8 mouse cellular contexts compared by ENCODE assay signal in the genomic region with DNA sequence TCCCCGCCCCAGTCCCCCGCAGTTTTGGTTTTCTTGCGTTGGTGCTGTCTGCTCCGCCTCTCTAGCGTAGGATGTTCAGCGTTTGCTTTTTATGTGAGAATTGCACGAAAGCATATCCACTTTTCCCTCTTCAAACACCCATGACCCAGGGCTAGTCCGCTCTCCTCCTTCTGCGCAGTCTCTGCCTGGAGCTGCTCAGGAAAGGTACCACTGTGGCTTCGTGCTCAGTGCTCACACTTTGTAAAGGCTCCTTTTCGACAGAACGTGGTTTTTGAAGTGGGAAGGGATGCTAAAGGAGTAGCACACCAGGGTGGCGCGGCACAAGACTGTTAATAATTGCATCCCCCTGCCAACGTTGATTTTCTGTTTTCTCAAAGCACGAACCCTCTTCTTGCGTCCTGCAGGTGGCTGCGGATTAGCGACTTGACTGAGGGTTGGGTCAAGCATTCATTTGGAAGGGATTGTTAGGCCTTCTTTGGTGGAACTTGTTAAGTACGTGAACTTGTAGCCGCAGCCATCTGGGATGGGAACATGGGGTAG. TPM values are rescaled to one million over a fixed set of nuclear protein-coding genes. Genes with fewer than 3 reads are reported as not detected.
DNase-seq lines count a peak whose midpoint lies in the region; ATAC-seq lines count a peak whose summit lies in the region.

No protein-coding gene starts in this region.

- H3K27me3 ChIP-seq in heart, embryonic 12.5 days (replicated peaks): no peaks in the 10 kb centered on the region

- ATAC-seq in heart, embryonic 12.5 days (ENCODE audit: insufficient number of reproducible peaks, low FRiP score): no peak
- ATAC-seq in hematopoietic stem cell, adult 5-6 weeks (replicated peaks in 1 of 2; ENCODE audit: insufficient read depth in 1 of 2, low FRiP score in 2 of 2, low TSS enrichment in 1 of 2, low read depth in 1 of 2, poor library complexity in 2 of 2, severe bottlenecking in 2 of 2): peak; percentile 3 to 14; a peak in 3 of 4 replicates
- peak; percentile 29 for ATAC-seq in megakaryocyte-erythroid progenitor cell, adult 5-6 weeks (replicated peaks; ENCODE audit: low FRiP score, low TSS enrichment, poor library complexity, severe bottlenecking)

- H3K9ac ChIP-seq in heart, embryonic 12.5 days: peak overlapping the region; percentile 76

- H3K9me3 ChIP-seq in heart, embryonic 12.5 days (replicated peaks): no peaks in the 10 kb centered on the region

- intact Hi-C loops in left cerebral cortex, postnatal 14 days (cut with DNase I): loop anchor here (5.0 kb wide), 2 partner anchors 104 to 111 kb away; a partner anchor contains a TSS

- DNase-seq in heart, adult 9 months (ENCODE audit: low spot score in 2 of 2): no peak
- peak; percentile 79 for DNase-seq in MN1 (ENCODE audit: low spot score)
- no peak for DNase-seq in cerebellum, adult 11-12 months
- no peak for DNase-seq in left cerebral cortex, postnatal 14 days (ENCODE audit: low spot score in 2 of 2)
- DNase-seq in adrenal gland, postnatal 14 days: no peak

- H3K4me3 ChIP-seq in heart, embryonic 12.5 days: peak overlapping the region; percentile 81

- H3K36me3 ChIP-seq in heart, embryonic 12.5 days: peaks cover 17% of the 10 kb centered on the region

- peak overlapping the region; percentile 97 for H3K27ac ChIP-seq in heart, embryonic 12.5 days (ENCODE audit: poor library complexity, severe bottlenecking)

- peaks cover 18% of the 10 kb centered on the region for H3K4me1 ChIP-seq in heart, embryonic 12.5 days (replicated peaks)

- peak overlapping the region; percentile 86 for H3K4me2 ChIP-seq in heart, embryonic 12.5 days

- WGBS in heart, embryonic 12.5 days: under 1% methylated on average over 21 of the region's 21 CpGs

RNA-seq across cellular contexts. Expression of a gene that starts 0.3 kb away (rescaled TPM):
- polyA plus RNA-seq in heart, embryonic 12.5 days (2016; fragmentation: Nextera tagmentation; extraction: Ambion mirVana): 79.4 and 84.7 TPM in 2 replicates
- total RNA-seq in hematopoietic stem cell, adult 5-6 weeks (2017): 42.0 and 44.3 TPM in 2 replicates
- total RNA-seq in megakaryocyte-erythroid progenitor cell, adult 5-6 weeks (2014; fragmentation: Nextera tagmentation): 59.5 and 72.3 TPM in 2 replicates
- total RNA-seq in megakaryocyte-erythroid progenitor cell, adult 5-6 weeks (2017): 42.1 and 43.2 TPM in 2 replicates
- 10 to 100 TPM; 60.8 to 67.3 TPM for total RNA-seq in left cerebral cortex, postnatal 14 days (2021)
- total RNA-seq in adrenal gland, postnatal 14 days (2021): 57.5 and 68.8 TPM in 2 replicates

RNA-seq across cellular contexts. Expression of a gene that starts 0.7 kb away (rescaled TPM):
- 33.2 and 33.8 TPM in 2 replicates for polyA plus RNA-seq in heart, embryonic 12.5 days (2016; fragmentation: Nextera tagmentation; extraction: Ambion mirVana)
- 35.5 and 50.8 TPM in 2 replicates for total RNA-seq in hematopoietic stem cell, adult 5-6 weeks (2017)
- 30.8 and 36.1 TPM in 2 replicates for total RNA-seq in megakaryocyte-erythroid progenitor cell, adult 5-6 weeks (2014; fragmentation: Nextera tagmentation)
- 34.3 and 34.7 TPM in 2 replicates for total RNA-seq in megakaryocyte-erythroid progenitor cell, adult 5-6 weeks (2017)
- 10 to 100 TPM; 18.1 to 19.4 TPM for total RNA-seq in left cerebral cortex, postnatal 14 days (2021)
- 27.8 and 29.8 TPM in 2 replicates for total RNA-seq in adrenal gland, postnatal 14 days (2021)

RNA-seq across cellular contexts. Expression of a gene that starts 51.6 kb away (rescaled TPM):
- 23.9 and 25.7 TPM in 2 replicates for polyA plus RNA-seq in heart, embryonic 12.5 days (2016; fragmentation: Nextera tagmentation; extraction: Ambion mirVana)
- 2.5 and 7.9 TPM in 2 replicates for total RNA-seq in hematopoietic stem cell, adult 5-6 weeks (2017)
- total RNA-seq in megakaryocyte-erythroid progenitor cell, adult 5-6 weeks (2014; fragmentation: Nextera tagmentation): 2.0 and 3.0 TPM in 2 replicates
- total RNA-seq in megakaryocyte-erythroid progenitor cell, adult 5-6 weeks (2017): 2.0 and 4.4 TPM in 2 replicates
- 10 to 100 TPM; 52.5 to 76.3 TPM for total RNA-seq in left cerebral cortex, postnatal 14 days (2021)
- 70.5 and 103 TPM in 2 replicates for total RNA-seq in adrenal gland, postnatal 14 days (2021)
